Mouse (Mus musculus) erythroblast, embryonic 14.5 days (primary cell): ENCODE data around the gene Ctnna3.

Source experiments
- GATA1 ChIP-seq: IDR thresholded peaks from 2 replicates; pipeline ENCODE4 v1.6.1; 2012; ENCODE audit warnings: low read length, inconsistent platforms, mixed read lengths
- TAL1 ChIP-seq: IDR thresholded peaks from 3 replicates; pipeline ENCODE4 v1.6.1; 2012; ENCODE audit warnings: low read length, inconsistent platforms, mixed read lengths

DNA sequence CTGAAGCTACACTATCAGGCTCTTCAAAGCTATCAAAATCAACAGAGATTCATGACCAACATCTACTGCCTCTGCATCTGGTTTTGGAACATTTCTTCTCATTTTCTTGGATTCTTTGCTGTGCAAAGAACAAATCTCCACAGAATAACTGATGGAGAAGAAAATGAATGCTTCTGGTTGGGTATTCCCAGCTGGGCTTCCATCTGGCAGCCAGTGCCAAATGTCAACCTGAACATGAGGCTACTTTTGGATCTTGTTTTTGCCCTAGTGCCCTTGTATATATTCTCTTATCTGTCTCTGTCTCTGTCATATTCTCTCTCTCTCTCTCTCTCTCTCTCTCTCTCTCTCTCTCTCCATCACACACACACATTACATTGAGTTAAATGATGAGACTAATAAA lies 601.0 kb downstream of the Ctnna3 start:
- TF ChIP-seq GATA1 = no peak
- no peak for TF ChIP-seq TAL1
